Mouse (Mus musculus): ENCODE results near the gene Syt12. TPM values are rescaled to one million over a fixed set of nuclear protein-coding genes. Genes with fewer than 3 reads are reported as not detected.

The Syt12 gene
- polyA plus RNA-seq, 1 experiment from 2014 or later: 0.42 TPM

GRCm38 (mm10) chr19:4482111-4482859, 5.0 kb upstream of the Syt12 start:
- Histone ChIP-seq H3K9me3 (replicated peaks) (no peaks in the 10 kb centered on the region), H3K36me3 (no peaks in the 10 kb centered on the region), H3K27me3 (replicated peaks) (peaks cover 39% of the 10 kb centered on the region), H3K4me1 (peaks cover 6% of the 10 kb centered on the region), H3K4me2 (no peak overlapping the region), H3K4me3 (no peak overlapping the region), H3K9ac (no peak overlapping the region), H3K27ac (no peak overlapping the region)
- WGBS (ENCODE audit: insufficient replicate concordance): 71% methylated on average over 3 of the region's 3 CpGs
- ATAC-seq: no peak

- WGBS (ENCODE audit: insufficient replicate concordance): 18% methylated on average over 4 of the region's 4 CpGs
- no peak overlapping the region for H3K27ac ChIP-seq
- peaks cover 15% of the 10 kb centered on the region for H3K4me1 ChIP-seq
- H3K9me3 ChIP-seq (replicated peaks): no peaks in the 10 kb centered on the region
- no peak for ATAC-seq
- H3K9ac ChIP-seq: no peak overlapping the region
- H3K4me3 ChIP-seq: no peak overlapping the region
- H3K4me2 ChIP-seq: no peak overlapping the region
- peaks cover 48% of the 10 kb centered on the region for H3K27me3 ChIP-seq (replicated peaks)
- H3K36me3 ChIP-seq: no peaks in the 10 kb centered on the region
These were observed 4.1 kb upstream of the Syt12 start for GRCm38 (mm10) chr19:4481326-4481725.

DNA sequence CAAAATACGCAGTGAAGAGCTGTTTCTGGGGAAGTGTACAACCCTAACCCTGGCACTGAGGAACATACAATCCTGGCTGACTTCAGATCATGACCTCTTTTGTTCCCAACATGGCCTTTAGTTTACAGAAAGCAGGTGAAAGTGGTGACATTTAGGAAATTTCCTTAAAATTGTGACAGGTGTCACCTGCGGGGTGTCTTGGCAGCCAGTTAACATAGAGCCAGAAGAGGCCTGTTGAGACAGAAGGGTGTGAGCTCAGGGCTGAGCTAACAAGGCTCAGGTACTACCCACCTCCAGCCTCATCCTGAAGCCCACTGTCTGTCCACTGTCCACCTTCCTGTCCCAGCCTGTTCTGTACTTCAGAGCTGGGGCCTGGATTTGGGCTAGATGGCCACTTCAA, 2.8 kb upstream of the Syt12 start:
- Histone ChIP-seq H3K4me3 (no peak overlapping the region), H3K27ac (no peak overlapping the region), H3K9ac (no peak overlapping the region), H3K9me3 (replicated peaks) (no peaks in the 10 kb centered on the region), H3K27me3 (replicated peaks) (peaks cover 61% of the 10 kb centered on the region), H3K4me1 (peaks cover 16% of the 10 kb centered on the region), H3K36me3 (no peaks in the 10 kb centered on the region), H3K4me2 (no peak overlapping the region)
- 66% methylated on average over 2 of the region's 2 CpGs for WGBS (ENCODE audit: insufficient replicate concordance)
- ATAC-seq: no peak

- H3K27ac ChIP-seq: no peak overlapping the region
- H3K9me3 ChIP-seq (replicated peaks): no peaks in the 10 kb centered on the region
- H3K4me1 ChIP-seq: peaks cover 16% of the 10 kb centered on the region
- no peak for ATAC-seq
- WGBS (ENCODE audit: insufficient replicate concordance): 28% methylated on average over 1 of the region's 1 CpGs
- H3K4me2 ChIP-seq: no peak overlapping the region
- H3K36me3 ChIP-seq: no peaks in the 10 kb centered on the region
- peaks cover 78% of the 10 kb centered on the region for H3K27me3 ChIP-seq (replicated peaks)
- H3K9ac ChIP-seq: no peak overlapping the region
- no peak overlapping the region for H3K4me3 ChIP-seq
These were observed 906 bp upstream of the Syt12 start for GRCm38 (mm10) chr19:4478190-4478516.

DNA sequence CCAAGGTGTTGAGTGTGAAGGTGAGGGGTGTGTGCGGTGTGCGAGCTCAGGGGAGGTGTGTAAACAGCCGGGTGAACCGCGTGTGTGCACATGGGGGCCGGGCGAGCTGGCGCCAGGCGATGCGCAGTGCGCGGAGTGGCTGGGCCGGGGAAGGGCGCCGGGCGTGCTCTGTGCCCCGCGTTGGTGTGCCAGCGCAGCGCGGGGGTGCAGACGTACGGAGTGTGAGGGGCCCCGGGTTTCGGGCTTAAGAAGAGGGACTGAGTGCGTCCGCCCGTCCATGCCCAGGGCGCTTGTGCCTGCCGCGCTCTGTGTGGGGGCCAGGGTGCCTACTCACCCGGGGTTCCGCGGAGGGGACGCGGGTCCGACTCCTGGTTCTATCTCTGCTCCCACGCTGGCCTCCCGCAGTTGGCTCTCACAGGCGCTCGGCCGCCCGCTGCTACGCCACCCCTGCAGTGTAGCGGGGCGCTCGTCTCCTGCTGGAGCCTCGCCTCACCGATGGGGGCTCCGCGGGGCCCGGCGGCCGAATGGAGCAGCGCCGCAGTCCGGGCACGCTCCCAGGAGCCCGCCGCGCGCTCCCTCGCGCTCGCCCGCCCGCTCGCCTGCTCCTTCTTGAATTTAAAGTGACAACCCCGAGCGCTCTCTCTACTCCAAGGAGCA, 518 bp downstream of the Syt12 start:
- no peak overlapping the region; the same call in 1 of the 2 replicates for H3K9ac ChIP-seq
- ATAC-seq: no peak

DNA sequence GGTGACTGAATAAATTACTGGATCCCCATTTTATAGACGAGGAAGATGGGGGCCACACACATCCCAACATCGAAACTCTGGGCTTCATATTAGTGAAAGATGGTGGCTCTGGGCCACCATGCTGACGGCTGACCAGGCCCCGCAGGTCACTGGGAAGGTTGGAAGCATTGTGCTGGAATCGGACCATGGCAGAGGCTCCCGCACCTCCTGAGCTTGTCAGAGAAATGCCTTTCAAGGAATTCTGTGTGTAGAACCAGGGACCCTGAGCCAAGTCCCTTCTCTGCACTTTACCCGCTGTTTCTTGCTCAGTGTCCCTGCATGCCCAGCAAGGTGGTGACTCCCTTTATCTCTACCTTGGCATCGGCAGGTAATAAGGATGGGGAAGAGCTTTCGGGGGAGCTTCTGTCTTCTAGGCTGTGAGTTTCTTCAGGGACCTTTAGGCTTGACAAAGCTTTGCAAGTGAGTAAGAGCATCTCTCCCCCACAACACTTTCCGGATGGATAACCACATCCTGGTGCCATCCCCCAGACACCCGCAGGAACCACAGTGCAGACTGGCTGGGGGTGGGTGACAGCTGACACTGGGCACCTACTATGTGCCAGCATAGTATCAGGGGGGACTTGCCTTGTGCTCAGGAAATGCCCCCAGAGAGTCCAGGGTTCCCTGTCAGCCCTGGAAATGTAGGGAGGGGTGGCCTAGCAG, 1.9 kb downstream of the Syt12 start:
- peaks cover 91% of the 10 kb centered on the region for H3K27me3 ChIP-seq (replicated peaks)

More for the DNA sequence above, 518 bp downstream of the Syt12 start:
- no peaks in the 10 kb centered on the region for H3K36me3 ChIP-seq
- peak overlapping the region; percentile 67 for H3K4me2 ChIP-seq
- H3K27ac ChIP-seq: no peak overlapping the region
- H3K9me3 ChIP-seq (replicated peaks): no peaks in the 10 kb centered on the region
- peaks cover 84% of the 10 kb centered on the region for H3K27me3 ChIP-seq (replicated peaks)
- peak overlapping the region; percentile 46 for H3K4me3 ChIP-seq
- H3K4me1 ChIP-seq: peaks cover 16% of the 10 kb centered on the region
- WGBS (ENCODE audit: insufficient replicate concordance): 2% methylated on average over 65 of the region's 70 CpGs

GRCm38 (mm10) chr19:4474739-4475138, 2.5 kb downstream of the Syt12 start:
- Histone ChIP-seq H3K9ac (no peak overlapping the region), H3K27ac (no peak overlapping the region), H3K4me2 (no peak overlapping the region), H3K9me3 (replicated peaks) (no peaks in the 10 kb centered on the region), H3K36me3 (no peaks in the 10 kb centered on the region), H3K27me3 (replicated peaks) (peaks cover 91% of the 10 kb centered on the region), H3K4me3 (no peak overlapping the region), H3K4me1 (peaks cover 16% of the 10 kb centered on the region)
- no peak for ATAC-seq
- 22% methylated on average over 3 of the region's 3 CpGs for WGBS (ENCODE audit: insufficient replicate concordance)

More for the DNA sequence above, 1.9 kb downstream of the Syt12 start:
- peaks cover 16% of the 10 kb centered on the region for H3K4me1 ChIP-seq
- 45% methylated on average over 11 of the region's 11 CpGs for WGBS (ENCODE audit: insufficient replicate concordance)
- H3K4me3 ChIP-seq: no peak overlapping the region
- H3K4me2 ChIP-seq: no peak overlapping the region
- no peaks in the 10 kb centered on the region for H3K9me3 ChIP-seq (replicated peaks)
- no peak overlapping the region for H3K9ac ChIP-seq
- no peak for ATAC-seq
- H3K27ac ChIP-seq: no peak overlapping the region
- H3K36me3 ChIP-seq: no peaks in the 10 kb centered on the region

- Histone ChIP-seq H3K36me3 (no peaks in the 10 kb centered on the region), H3K9ac (no peak overlapping the region), H3K9me3 (replicated peaks) (no peaks in the 10 kb centered on the region), H3K4me1 (peaks cover 16% of the 10 kb centered on the region), H3K4me2 (no peak overlapping the region), H3K4me3 (no peak overlapping the region), H3K27me3 (replicated peaks) (peaks cover 88% of the 10 kb centered on the region), H3K27ac (no peak overlapping the region)
- ATAC-seq: no peak
- 78% methylated on average over 5 of the region's 5 CpGs for WGBS (ENCODE audit: insufficient replicate concordance)
These were observed 3.7 kb downstream of the Syt12 start for GRCm38 (mm10) chr19:4473549-4473948.

DNA sequence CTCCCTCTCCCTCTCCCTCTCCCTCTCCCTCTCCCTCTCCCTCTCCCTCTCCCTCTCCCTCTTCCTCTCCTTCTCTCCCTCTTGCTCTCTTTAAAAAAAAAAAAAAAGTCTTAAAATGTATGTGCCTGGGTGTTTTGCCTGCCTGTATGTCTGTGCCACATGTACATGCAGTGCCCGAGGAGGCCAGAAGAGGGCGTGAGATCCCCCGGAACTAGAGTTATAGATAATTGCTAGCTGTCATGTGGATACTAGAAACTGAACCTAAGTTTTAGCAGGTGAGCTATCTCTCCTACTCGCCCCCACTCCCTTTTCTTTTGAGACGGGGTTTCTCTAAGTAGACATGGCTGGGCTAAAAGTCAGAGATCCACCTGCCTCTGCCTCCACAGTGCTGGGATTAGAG, 8.9 kb downstream of the Syt12 start:
- H3K27ac ChIP-seq: no peak overlapping the region
- no peak overlapping the region for H3K9ac ChIP-seq
- peaks cover 8% of the 10 kb centered on the region for H3K4me1 ChIP-seq
- H3K36me3 ChIP-seq: no peaks in the 10 kb centered on the region
- WGBS (ENCODE audit: insufficient replicate concordance): 20% methylated on average over 5 of the region's 5 CpGs
- H3K4me2 ChIP-seq: no peak overlapping the region
- no peak overlapping the region for H3K4me3 ChIP-seq
- ATAC-seq: no peak
- H3K9me3 ChIP-seq (replicated peaks): no peaks in the 10 kb centered on the region
- peaks cover 46% of the 10 kb centered on the region for H3K27me3 ChIP-seq (replicated peaks)

DNA sequence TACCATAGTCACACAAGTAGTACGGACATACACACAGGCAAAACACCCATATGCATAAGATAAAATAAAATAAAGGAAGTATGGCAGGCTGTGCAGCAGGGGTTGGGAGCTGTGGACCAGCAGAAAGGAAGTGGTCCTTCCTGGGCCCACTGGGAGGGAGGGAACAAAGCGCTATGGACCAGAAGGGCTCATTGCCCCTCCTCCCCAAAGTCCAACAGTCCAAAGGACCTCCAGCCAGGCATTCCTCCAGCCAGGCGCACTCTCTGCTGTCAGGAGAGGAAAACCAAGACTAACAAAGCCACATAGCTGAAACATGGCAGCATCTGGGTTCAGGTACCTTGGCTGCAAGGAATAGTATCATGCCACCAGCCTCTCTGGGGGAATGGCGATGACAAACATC, 12.6 kb downstream of the Syt12 start:
- WGBS (ENCODE audit: insufficient replicate concordance): 51% methylated on average over 4 of the region's 4 CpGs
- ATAC-seq: 0 out of 2 replicates have a peak, but pooled peaks have one; percentile 10

DNA sequence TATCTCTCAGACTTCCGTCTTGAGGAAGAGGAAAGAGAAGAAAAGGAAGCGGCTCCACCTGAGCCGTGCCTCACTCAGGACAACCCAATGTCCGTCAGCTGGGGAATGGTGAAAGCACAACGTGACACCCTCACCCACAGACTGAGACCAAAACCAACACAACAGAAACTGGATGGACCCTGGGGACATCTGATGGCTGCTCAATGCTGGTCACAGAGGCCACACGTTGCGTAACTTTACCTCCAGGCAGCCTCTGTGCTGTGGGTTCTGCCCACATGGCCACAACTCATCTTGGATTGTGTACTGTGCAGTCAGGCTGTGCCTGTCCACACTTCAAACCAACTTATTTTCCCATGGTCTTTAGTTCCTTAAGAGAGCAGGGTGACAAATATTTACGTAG, 15.3 kb downstream of the Syt12 start:
- no peak overlapping the region for H3K9ac ChIP-seq
- no peaks in the 10 kb centered on the region for H3K36me3 ChIP-seq
- H3K27ac ChIP-seq: no peak overlapping the region
- H3K9me3 ChIP-seq (replicated peaks): no peaks in the 10 kb centered on the region
- H3K27me3 ChIP-seq (replicated peaks): peaks cover 14% of the 10 kb centered on the region
- WGBS (ENCODE audit: insufficient replicate concordance): 30% methylated on average over 8 of the region's 8 CpGs
- peak; percentile 58 for ATAC-seq
- no peak overlapping the region for H3K4me3 ChIP-seq
- H3K4me2 ChIP-seq: no peak overlapping the region
- peaks cover 8% of the 10 kb centered on the region for H3K4me1 ChIP-seq

More for the DNA sequence above, 12.6 kb downstream of the Syt12 start:
- H3K36me3 ChIP-seq: no peaks in the 10 kb centered on the region
- H3K4me1 ChIP-seq: peaks cover 8% of the 10 kb centered on the region
- no peaks in the 10 kb centered on the region for H3K9me3 ChIP-seq (replicated peaks)
- no peak overlapping the region for H3K4me3 ChIP-seq
- no peak overlapping the region for H3K9ac ChIP-seq
- H3K27me3 ChIP-seq (replicated peaks): peaks cover 15% of the 10 kb centered on the region
- no peak overlapping the region for H3K27ac ChIP-seq
- no peak overlapping the region for H3K4me2 ChIP-seq

DNA sequence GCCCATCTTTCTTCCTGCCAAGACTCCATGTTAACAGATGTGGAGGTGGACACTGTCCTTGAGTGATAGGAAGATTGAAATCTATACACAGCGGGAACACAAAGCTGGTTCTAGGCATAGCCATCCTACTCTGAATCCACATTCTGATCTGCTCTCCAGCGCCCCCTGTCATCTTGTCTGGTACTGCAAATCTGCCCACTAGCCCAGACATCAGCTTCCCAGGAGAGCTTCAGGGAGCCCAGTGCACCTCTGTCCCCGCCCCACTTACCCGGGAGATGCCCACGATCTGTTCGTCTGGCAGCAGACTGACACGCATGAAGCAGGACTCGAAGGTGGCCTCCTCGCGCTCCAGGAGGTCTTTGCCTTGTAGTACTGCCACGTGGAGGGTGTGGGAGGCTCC, 21.0 kb downstream of the Syt12 start:
- Histone ChIP-seq H3K36me3 (no peaks in the 10 kb centered on the region), H3K9ac (no peak overlapping the region), H3K4me1 (peaks cover 9% of the 10 kb centered on the region; the same call in 1 of the 2 replicates), H3K27ac (no peak overlapping the region), H3K4me2 (no peak overlapping the region), H3K9me3 (replicated peaks) (no peaks in the 10 kb centered on the region), H3K4me3 (no peak overlapping the region), H3K27me3 (replicated peaks) (peaks cover 42% of the 10 kb centered on the region)
- no peak for ATAC-seq
- WGBS (ENCODE audit: insufficient replicate concordance): 7% methylated on average over 11 of the region's 11 CpGs

Data from liver, embryonic 12.5 days (tissue).